Mouse (Mus musculus) gastrocnemius, adult 18-20 months (tissue): ENCODE data around the gene St14. TPM values are rescaled to one million over a fixed set of nuclear protein-coding genes. Genes with fewer than 3 reads are reported as not detected.
"Not testable (repeated sequence)": the region's sequence is repeated elsewhere in the genome, so short reads cannot be mapped to it uniquely, and the experiment has no call there.

ENCODE experiments used
- DNase-seq: peaks from one replicate; pipeline ENCODE4 v3.0.0; 2021; ENCODE audit warnings: low spot score
- total RNA-seq, 2 experiments: library from RNA; stranded (reverse); gene quantifications; 2 replicates each; pipeline ENCODE4 v1.2.3; 2021

Gene St14
- total RNA-seq, 2 experiments from 2014 or later, result 0.41 TPM; not detected in 1

DNA sequence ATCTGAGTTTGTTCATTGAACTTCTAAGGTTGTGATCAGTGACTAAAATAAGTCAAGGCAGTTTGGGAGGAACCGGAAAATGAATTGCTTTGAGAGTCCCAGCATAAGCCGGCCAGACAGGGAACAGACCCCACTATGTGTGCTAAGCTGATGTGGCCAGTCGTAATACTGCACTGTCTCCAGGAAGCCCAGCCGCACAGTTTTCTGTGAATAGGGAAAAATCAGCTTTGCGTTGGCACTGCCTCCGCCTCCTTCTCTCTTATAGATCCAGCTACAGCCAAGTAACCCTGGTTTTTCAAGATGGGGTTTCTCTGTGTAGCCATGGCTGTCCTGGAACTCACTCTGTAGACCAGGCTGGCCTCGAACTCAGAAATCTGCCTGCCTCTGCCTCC lies 44.9 kb downstream of the St14 start:
- DNase-seq, result no peak

DNA sequence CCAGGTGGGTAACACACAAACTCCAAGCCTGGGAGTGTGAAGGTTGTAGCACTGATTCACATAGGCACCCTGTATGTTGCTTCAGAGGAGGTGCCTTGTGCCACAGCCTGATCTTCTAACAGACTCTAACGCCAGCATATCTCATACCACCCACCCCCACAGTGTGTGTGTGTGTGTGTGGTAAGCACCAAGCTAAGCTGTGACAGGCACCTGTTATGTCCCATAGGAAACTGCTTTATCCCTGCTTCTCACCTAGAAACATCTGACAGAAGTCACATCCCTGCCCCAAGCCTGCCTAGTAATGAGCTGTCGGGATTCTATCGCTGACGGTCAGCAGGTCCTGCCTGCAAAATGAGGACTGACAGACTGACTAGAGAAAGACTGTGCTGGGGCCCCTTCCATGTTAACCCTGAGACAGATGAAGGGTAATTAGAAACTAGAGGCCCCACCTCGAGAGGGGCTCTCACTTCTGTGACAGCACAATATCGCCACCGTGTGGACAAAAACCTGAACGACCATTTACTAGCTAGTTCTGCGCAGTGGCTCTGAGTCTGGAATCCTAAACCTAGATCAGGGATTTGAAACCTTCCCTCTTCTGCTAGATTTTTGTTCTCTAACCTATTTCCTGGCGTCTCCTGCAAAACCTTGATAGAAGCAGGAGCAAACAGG lies 45.4 kb downstream of the St14 start:
- peak; percentile 56 for DNase-seq

DNA sequence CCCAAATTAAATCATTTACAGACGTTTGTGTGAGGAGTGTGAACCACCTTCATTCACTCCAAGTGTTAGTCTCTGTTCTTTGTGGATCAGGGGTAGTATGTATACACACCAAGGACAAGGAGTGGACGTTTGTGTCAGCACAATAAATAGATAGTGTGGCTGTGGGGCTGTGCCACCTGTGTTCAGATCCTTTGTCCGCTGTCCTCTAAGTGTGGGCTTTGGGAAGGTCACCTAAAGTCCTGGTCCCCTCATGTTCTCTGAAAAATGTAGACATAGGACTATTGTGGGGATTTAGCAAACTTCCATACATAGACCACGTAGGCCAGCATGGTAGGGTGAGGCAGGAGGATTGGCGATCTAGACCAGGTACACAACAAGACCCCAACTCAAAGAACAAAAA lies 46.1 kb downstream of the St14 start:
- DNase-seq, result no peak

DNA sequence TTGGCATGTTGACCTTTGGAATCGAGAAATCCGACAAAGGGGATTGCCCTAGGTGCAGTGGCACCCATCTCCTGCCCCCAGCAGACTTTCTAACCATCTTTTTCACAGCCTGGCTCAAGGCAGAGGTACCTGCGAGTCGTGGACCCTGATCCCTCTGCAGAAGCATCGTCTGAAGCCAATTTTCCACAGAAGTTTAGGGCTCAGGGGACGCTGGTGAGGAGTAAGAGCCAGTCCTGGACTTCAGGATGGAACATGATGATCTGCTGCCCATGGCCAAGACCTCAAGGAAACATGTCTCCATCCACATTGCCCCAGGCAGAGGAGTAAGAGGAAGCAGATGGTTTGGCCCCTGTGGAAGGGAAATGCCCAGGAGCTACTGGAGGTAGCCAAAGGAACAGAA lies 48.9 kb downstream of the St14 start:
- no peak for DNase-seq

DNA sequence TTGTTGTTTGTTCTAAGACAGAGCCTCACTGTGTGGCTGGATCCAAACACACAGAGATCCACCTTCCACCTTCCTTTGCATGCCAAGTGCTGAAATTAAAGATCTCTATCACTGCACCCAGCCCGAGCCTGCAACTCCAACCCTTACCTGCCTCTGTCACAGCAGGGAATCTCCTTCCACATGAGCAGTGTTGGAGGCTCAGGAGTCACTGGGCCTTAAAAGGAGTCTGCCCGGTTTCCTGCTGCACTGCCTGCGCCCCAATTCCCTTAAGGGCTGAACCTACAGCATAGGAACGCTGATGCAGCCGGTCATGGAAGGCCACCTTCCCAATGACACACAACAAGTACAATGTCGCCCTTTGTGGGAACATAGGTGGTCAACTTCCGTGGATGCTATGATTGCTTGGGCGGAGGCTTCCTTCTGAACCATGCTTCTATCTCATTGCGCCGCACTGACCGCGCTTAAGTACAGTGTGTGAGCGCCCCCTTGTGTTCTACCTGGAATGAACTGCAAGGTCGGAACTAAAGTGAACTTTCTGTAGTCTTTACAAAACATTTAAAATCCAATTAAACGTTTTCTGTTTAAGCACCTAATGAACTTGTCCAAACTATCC lies 49.5 kb downstream of the St14 start:
- DNase-seq, result peak; percentile 75

DNA sequence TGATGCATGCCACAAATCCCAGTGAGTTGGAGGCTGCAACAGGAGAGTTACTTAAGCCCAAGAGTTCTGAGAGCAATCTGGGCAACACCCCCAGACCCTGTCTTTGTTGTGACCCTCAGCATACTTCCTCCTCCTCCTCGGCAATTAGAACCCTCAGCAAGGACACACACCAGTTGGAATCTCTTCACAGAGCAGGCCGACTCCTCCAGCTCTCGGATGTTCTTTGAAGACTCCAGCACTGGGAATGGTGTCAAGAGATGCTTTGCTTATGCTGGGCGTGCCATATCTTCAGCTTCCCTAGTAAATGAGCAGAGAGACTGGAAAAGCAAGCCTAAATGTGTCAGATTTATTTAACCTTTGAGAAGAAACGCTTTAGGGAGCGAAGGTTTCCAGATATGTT lies 50.9 kb downstream of the St14 start:
- DNase-seq, result no peak

DNA sequence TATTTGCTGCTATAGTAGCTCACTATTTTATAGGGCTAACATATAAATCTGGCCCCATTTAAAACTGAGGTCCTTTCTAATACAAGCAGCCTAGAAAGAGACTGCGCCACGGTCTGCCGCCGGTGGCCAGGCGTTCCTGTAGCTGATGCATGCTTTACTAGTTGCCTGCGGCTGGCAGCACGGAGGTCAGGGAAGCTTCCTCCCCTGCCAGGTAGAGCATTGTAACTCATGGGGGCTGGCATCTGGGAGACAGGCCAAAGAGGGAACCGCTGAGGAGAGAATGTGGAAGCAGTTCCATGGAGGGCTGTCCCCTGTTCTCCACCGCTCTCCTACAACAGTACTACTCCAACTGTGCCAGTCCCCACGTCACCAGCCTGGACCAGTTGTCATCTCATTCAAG lies 56.8 kb downstream of the St14 start:
- DNase-seq, result no peak

DNA sequence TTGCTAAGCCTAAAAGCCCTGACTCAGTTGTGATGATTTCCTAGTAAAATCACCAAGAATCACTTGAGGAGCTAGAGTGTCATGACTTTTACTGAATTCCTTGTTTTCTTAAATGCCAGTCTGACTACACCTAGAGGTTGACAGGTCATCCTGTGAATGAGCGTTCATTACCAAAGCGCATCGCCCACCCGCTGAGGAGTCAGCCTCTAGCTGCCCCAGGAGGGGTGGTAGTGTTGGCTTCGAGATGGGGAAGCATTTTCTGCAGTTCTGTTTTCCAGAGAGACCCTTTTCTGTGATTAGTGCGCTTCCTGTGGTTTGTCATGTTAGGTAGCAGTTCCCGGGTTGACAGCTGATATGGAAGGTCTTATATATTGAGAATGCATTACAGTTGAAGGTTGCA lies 57.9 kb downstream of the St14 start:
- no peak for DNase-seq

DNA sequence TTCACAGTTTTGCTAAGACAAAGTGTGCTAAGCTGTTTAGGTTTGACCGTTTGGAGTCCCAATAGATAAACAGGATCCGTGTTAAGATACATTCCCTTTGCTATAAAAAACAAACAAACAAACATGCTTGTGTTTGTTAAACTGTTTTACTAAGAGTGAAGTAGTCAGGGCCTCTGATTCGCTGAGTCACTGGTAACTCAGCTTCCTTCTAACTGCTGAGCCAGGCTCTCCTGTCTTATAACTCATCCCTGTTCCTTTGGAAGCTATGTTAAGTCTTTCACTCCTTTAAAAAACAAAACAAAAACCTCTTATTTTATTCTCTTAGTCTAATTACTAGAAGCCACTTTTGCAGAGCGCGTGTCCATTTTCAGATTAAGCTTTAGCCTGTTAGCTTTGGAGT lies 59.4 kb downstream of the St14 start:
- DNase-seq, result no peak

DNA sequence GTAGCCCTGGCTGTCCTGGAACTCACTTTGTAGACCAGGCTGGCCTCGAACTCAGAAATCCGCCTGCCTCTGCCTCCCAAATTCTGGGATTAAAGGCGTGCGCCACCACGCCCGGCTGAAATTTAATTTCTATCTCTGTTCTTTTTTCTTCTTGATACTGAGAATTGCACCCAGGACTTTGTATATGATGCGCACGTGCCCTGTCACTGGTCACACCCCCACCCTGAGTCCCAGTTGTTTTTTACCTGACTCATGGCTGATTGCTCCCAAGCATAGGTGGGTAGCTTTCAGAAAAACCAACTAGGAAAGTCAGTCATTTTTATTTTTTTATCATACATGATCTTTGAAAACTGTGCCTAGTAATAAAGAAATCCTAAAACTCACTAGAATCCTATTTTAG lies 60.9 kb downstream of the St14 start:
- no peak for DNase-seq

DNA sequence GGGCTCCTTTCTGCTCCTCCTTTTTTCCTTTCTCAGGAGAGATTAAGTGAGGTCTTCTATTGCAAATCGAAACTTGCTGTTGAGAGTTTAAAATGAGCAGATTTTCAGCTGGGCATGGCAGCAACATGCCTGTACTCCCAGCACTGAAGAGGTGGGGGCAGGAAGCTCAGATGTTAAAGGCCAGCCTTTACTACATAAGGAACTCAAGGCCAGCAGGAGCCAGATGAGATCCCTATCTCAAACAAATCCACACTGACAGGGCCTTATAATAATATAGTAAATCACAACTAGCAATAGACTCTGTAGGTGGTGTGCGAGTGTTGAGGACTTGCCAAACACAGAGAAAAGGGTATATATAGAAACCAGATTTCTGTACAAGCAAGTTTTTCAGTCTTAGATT lies 72.9 kb downstream of the St14 start:
- DNase-seq, result no peak

DNA sequence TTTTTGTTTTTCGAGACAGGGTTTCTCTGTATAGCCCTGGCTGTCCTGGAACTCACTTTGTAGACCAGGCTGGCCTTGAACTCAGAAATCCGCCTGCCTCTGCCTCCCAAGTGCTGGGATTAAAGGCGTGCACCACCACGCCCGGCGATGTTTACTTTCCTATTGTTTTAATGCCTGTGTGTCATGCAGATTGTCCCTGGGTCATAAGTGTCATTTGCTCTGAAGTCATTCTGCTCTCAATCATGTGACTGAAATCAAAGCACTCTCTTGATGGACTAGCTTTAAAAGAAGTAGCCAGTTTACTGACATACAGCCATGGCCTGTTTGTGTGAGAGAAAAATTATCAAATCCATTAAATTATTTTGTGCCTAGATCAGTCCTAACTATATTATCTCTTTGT lies 80.1 kb downstream of the St14 start:
- DNase-seq, result not testable (repeated sequence)

DNA sequence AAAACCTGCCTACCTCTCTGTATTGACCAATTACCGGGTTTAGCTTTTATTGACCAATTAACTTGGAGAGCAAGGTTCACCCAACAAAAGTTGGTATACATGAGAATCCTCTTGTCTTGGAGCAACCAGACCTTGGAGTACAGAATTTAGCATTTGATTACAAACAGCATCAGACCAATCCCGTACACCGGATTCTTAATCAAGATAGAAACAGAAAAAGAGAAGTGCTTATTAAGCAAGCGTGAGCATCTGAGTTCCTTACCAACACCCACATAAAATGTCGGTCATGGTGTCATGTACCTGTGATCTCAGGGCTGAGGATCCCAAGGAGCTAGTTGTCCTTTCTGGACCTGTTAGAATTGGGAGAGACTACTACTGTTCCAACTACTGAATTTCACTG lies 81.4 kb downstream of the St14 start:
- no peak for DNase-seq

Other genes with a start within 250 kb of the St14 start
- gene Adamts15, start 209.4 kb downstream of the St14 start, total RNA-seq, result 1 to 10 TPM; 1.3 to 3.4 TPM
- 1 to 10 TPM; 1.1 to 3.7 TPM for gene Adamts8, start 189.3 kb downstream of the St14 start, total RNA-seq
- 10 to 100 TPM; 65.6 to 66.4 TPM for gene Zbtb44, start 101.2 kb downstream of the St14 start, total RNA-seq
- gene Aplp2, start 80.0 kb upstream of the St14 start, total RNA-seq, result 100 to 1,000 TPM in 1 of 2 experiments, 10 to 100 TPM in 1; 99.7 to 123 TPM
- 1 to 10 TPM; 3.7 to 4.1 TPM for gene Prdm10, start 148.7 kb upstream of the St14 start, total RNA-seq